ENCODE assay signal across 10 mouse cellular contexts in the genomic region with DNA sequence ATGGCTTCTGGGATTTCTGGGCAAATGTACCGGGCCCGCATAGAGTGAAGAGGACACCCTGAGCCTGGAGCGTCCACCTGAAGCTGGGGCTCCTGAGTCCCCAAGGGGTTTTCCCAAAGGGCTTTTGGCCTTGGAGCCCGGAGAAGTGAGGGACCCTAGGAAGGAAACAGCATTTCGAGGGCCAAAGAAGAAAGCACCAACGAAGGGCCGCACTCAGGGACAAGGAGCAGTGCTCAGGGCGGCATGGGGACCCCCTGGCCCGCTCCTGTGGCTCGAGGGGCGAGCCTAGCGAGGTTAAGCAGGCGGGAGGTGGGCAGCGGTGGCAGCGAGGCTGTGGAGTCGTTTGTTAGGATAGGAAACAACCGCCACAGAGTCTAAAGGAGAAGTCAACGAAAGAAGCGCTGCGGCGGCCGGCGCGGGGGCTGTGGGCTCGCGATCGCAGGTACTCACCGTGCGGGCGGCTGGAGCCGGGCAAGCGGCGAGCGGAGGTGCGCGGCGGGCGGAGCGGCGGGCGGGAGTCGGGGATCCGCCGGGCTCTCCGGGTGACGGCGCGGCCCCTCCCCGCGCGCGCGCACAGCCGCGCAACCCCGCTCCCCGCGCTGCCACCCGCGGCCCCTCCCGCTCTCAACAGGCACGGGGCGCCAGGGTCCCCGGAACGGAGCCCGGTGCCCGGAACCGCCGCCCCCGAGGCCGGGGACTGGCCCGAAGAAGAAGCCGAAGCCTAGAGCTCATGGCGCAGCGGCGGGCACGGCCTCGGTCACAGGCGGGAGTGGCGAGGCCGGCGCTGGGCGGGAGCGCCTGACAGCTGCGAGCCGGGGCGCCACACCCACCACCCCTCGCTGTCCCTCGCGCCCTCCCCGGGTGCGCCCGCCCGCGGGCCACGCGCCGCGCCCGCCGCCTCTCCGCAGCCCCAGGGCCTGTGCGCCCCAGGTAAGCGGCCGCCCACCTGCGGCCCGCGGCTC. TPM values are rescaled to one million over a fixed set of nuclear protein-coding genes. Genes with fewer than 3 reads are reported as not detected.
A peak's percentile ranks its signal among the peaks of the same experiment; 100 is the strongest.
DNase-seq lines count a peak whose midpoint lies in the region; ATAC-seq and TF ChIP-seq lines count a peak whose summit lies in the region.
"Had no signal": no experiment of that assay in that cellular context is flagged by ENCODE, and none has a peak within 500 bp of the region (broad histone marks: within the 10 kb centered on the region; RNA-seq: fewer than 3 reads in every experiment).

TSS of gene Skor1 (minus strand) at position 552 of the 962 bp plus-strand sequence.

- peaks cover 99% of the 10 kb centered on the region for H3K27me3 ChIP-seq in kidney, embryonic 14.5 days (ENCODE audit: control insufficient read depth, insufficient read depth, low read length)
- H3K27me3 ChIP-seq in embryonic facial prominence, embryonic 12.5 days, result peaks cover 100% of the 10 kb centered on the region
- peaks cover 79% of the 10 kb centered on the region for H3K27me3 ChIP-seq in hindbrain, embryonic 16.5 days (replicated peaks; ENCODE audit: control insufficient read depth, insufficient read depth, low read length)
- peaks cover 78% of the 10 kb centered on the region for H3K27me3 ChIP-seq in midbrain, postnatal 0 days (ENCODE audit: insufficient read depth, low read length)

- peak within 1 kb of the TSS; percentile 44 for H3K4me3 ChIP-seq in kidney, embryonic 14.5 days (ENCODE audit: low read length)
- peak within 1 kb of the TSS; percentile 50 for H3K4me3 ChIP-seq in embryonic facial prominence, embryonic 12.5 days
- H3K4me3 ChIP-seq in hindbrain, embryonic 16.5 days (ENCODE audit: low read length), result peak within 1 kb of the TSS; percentile 50
- peak within 1 kb of the TSS; percentile 39 for H3K4me3 ChIP-seq in midbrain, postnatal 0 days (ENCODE audit: low read depth, low read length)
- H3K4me3 ChIP-seq: erythroblast, embryonic 14.5 days had no signal

- DNase-seq in kidney, adult 11 months, result no peak
- DNase-seq in midbrain, postnatal 0 days (ENCODE audit: low spot score), result no peak
- no peak for DNase-seq in urinary bladder, adult 2 months (ENCODE audit: low spot score)
- DNase-seq in layer of hippocampus, adult 11-12 months (ENCODE audit: low spot score), result no peak
- DNase-seq in adrenal gland, postnatal 4 days (ENCODE audit: low spot score in 2 of 2), result no peak

- no peaks in the 10 kb centered on the region for H3K36me3 ChIP-seq in kidney, embryonic 14.5 days (ENCODE audit: control insufficient read depth, insufficient read depth, low read length)
- no peaks in the 10 kb centered on the region for H3K36me3 ChIP-seq in embryonic facial prominence, embryonic 12.5 days
- no peaks in the 10 kb centered on the region for H3K36me3 ChIP-seq in hindbrain, embryonic 16.5 days (ENCODE audit: control insufficient read depth, insufficient read depth, low read length)
- H3K36me3 ChIP-seq in midbrain, postnatal 0 days (ENCODE audit: insufficient read depth, low read length), result no peaks in the 10 kb centered on the region; the same call in 1 of the 2 replicates

- TF ChIP-seq CTCF in midbrain, postnatal 0 days (IDR thresholded peaks at IDR 0.05), result no peak

- peak within 1 kb of the TSS; percentile 18; the same call in 1 of the 2 replicates for H3K9ac ChIP-seq in kidney, embryonic 14.5 days (ENCODE audit: low read depth, low read length)
- no peak within 1 kb of the TSS for H3K9ac ChIP-seq in embryonic facial prominence, embryonic 12.5 days
- peak within 1 kb of the TSS; percentile 67 for H3K9ac ChIP-seq in hindbrain, embryonic 16.5 days (ENCODE audit: low read depth, low read length)
- no peak within 1 kb of the TSS for H3K9ac ChIP-seq in midbrain, postnatal 0 days (replicated peaks; ENCODE audit: low read length, poor library complexity, severe bottlenecking)

- H3K9me3 ChIP-seq in kidney, embryonic 14.5 days (ENCODE audit: control insufficient read depth, low read length), result 0 out of 2 replicates have a peak, but pooled peaks cover 2% of the 10 kb centered on the region
- H3K9me3 ChIP-seq in embryonic facial prominence, embryonic 12.5 days, result 0 out of 2 replicates have a peak, but pooled peaks cover 4% of the 10 kb centered on the region
- no peaks in the 10 kb centered on the region for H3K9me3 ChIP-seq in hindbrain, embryonic 16.5 days (ENCODE audit: control insufficient read depth, low read length)
- H3K9me3 ChIP-seq in midbrain, postnatal 0 days (ENCODE audit: low read length), result no peaks in the 10 kb centered on the region

- ATAC-seq in kidney, embryonic 14.5 days (ENCODE audit: low FRiP score, low TSS enrichment), result no peak; the same call in 1 of the 2 replicates
- ATAC-seq in embryonic facial prominence, embryonic 12.5 days (ENCODE audit: insufficient number of reproducible peaks, insufficient read depth, low FRiP score, low TSS enrichment), result 0 out of 2 replicates have a peak, but pooled peaks have one; percentile 43
- no peak for ATAC-seq in hindbrain, embryonic 16.5 days
- no peak for ATAC-seq in midbrain, postnatal 0 days (ENCODE audit: low FRiP score)
- ATAC-seq: Patski had no signal

- under 1% methylated on average over 60 of the region's 108 CpGs for WGBS in kidney, embryonic 14.5 days
- WGBS in embryonic facial prominence, embryonic 12.5 days, result 1% methylated on average over 85 of the region's 108 CpGs
- under 1% methylated on average over 63 of the region's 108 CpGs for WGBS in hindbrain, embryonic 16.5 days
- WGBS in midbrain, postnatal 0 days, result under 1% methylated on average over 74 of the region's 108 CpGs

- peaks cover 25% of the 10 kb centered on the region for H3K4me1 ChIP-seq in kidney, embryonic 14.5 days (ENCODE audit: control insufficient read depth, insufficient read depth, low read length)
- peaks cover 44% of the 10 kb centered on the region for H3K4me1 ChIP-seq in embryonic facial prominence, embryonic 12.5 days
- H3K4me1 ChIP-seq in hindbrain, embryonic 16.5 days (ENCODE audit: control insufficient read depth, insufficient read depth, low read depth, low read length), result peaks cover 29% of the 10 kb centered on the region
- H3K4me1 ChIP-seq in midbrain, postnatal 0 days (ENCODE audit: insufficient read depth, low read length), result 0 out of 2 replicates have a peak, but pooled peaks cover 4% of the 10 kb centered on the region

- peak within 1 kb of the TSS; percentile 71 for H3K4me2 ChIP-seq in kidney, embryonic 14.5 days (replicated peaks; ENCODE audit: low read depth, low read length)
- peak within 1 kb of the TSS; percentile 87 for H3K4me2 ChIP-seq in embryonic facial prominence, embryonic 12.5 days (replicated peaks)
- H3K4me2 ChIP-seq in hindbrain, embryonic 16.5 days (ENCODE audit: low read length), result peak within 1 kb of the TSS; percentile 69
- H3K4me2 ChIP-seq in midbrain, postnatal 0 days (ENCODE audit: low read depth, low read length, poor library complexity, severe bottlenecking), result peak within 1 kb of the TSS; percentile 65

- H3K27ac ChIP-seq in kidney, embryonic 14.5 days (ENCODE audit: low read depth, low read length), result no peak within 1 kb of the TSS
- H3K27ac ChIP-seq in embryonic facial prominence, embryonic 12.5 days, result no peak within 1 kb of the TSS
- H3K27ac ChIP-seq in hindbrain, embryonic 16.5 days (ENCODE audit: low read depth, low read length), result peak within 1 kb of the TSS; percentile 72
- no peak within 1 kb of the TSS for H3K27ac ChIP-seq in midbrain, postnatal 0 days (ENCODE audit: low read depth, low read length)

RNA-seq across cellular contexts. Expression of gene Skor1, which starts in this region (rescaled TPM):
- polyA plus RNA-seq in kidney, embryonic 14.5 days (2014; fragmentation: Nextera tagmentation; extraction: Ambion mirVana), result not detected in 2 replicates
- polyA plus RNA-seq in embryonic facial prominence, embryonic 12.5 days (2016; fragmentation: Nextera tagmentation; extraction: Ambion mirVana), result 0.24 and 0.35 TPM in 2 replicates
- 10.8 and 11.8 TPM in 2 replicates for polyA plus RNA-seq in hindbrain, embryonic 16.5 days (2015; fragmentation: Nextera tagmentation; extraction: Ambion mirVana)
- 1.2 and 5.5 TPM in 2 replicates for total RNA-seq in midbrain, postnatal 0 days (2014; rRNA removed)
- polyA plus RNA-seq in midbrain, postnatal 0 days (2015; fragmentation: Nextera tagmentation; extraction: Ambion mirVana), result 0.07 and 0.26 TPM in 2 replicates
- polyA plus RNA-seq in urinary bladder, adult 2 months (2012; rRNA removed), result 0.06 and 0.07 TPM in 2 replicates
- under 1 TPM; 0.23 to 0.34 TPM for total RNA-seq in adrenal gland, postnatal 4 days (2021)

Comparison
In these comparisons a context has a peak if more than half of its experiments do, and no peak if none do; other contexts are left out.
1. Peak in ATAC-seq, H3K4me3 ChIP-seq and H3K4me2 ChIP-seq in embryonic facial prominence, embryonic 12.5 days; RNA of the gene not detected or under 1 TPM.
2. H3K9ac ChIP-seq: peak in kidney, embryonic 14.5 days (single experiment) and hindbrain, embryonic 16.5 days (single experiment); none in embryonic facial prominence, embryonic 12.5 days (single experiment) and midbrain, postnatal 0 days (single experiment).
3. Peak in every context shown above with its lines, with median percentiles within 50 percentile points of each other: H3K4me2 ChIP-seq and H3K4me3 ChIP-seq.